Mouse (Mus musculus) heart, adult 2 months (tissue): ENCODE results near the gene Cox6b2. TPM values are rescaled to one million over a fixed set of nuclear protein-coding genes. Genes with fewer than 3 reads are reported as not detected.

Source experiments
- DNase-seq, 2 experiments: peaks; one replicate each; pipeline ENCODE4 v3.0.0; 2021
- H3K27ac ChIP-seq: fragments of 200-600 bp; 2 replicates; pipeline ENCODE4 v1.8.1; 2022
- H3K27me3 ChIP-seq: fragments of 200-500 bp; 2 replicates; pipeline ENCODE4 v1.6.1; 2012; ENCODE audit warnings: mild to moderate bottlenecking, low read length, inconsistent platforms, mixed read lengths; ENCODE audit not compliant: control insufficient read depth, insufficient read depth
- H3K36me3 ChIP-seq: fragments of 200-500 bp; 2 replicates; pipeline ENCODE4 v1.6.1; 2012; ENCODE audit warnings: low read length, inconsistent platforms; ENCODE audit not compliant: control insufficient read depth, insufficient read depth
- H3K4me1 ChIP-seq: fragments of 200-500 bp; 2 replicates; pipeline ENCODE4 v1.6.1; 2011; ENCODE audit warnings: low read length; ENCODE audit not compliant: control insufficient read depth, insufficient read depth
- H3K4me3 ChIP-seq: fragments of 200-600 bp; 2 replicates; pipeline ENCODE4 v1.8.1; 2022
- H3K79me2 ChIP-seq: fragments of 200-500 bp; replicated peaks from 2 replicates; pipeline ENCODE4 v1.6.1; 2012; ENCODE audit warnings: mild to moderate bottlenecking, inconsistent platforms, low read length, moderate library complexity, mixed read lengths; ENCODE audit not compliant: control insufficient read depth, insufficient read depth
- H3K9ac ChIP-seq: fragments of 200-500 bp; 2 replicates; pipeline ENCODE4 v1.6.1; 2012; ENCODE audit warnings: low read depth, mild to moderate bottlenecking, control low read depth, inconsistent platforms, low read length, mixed read lengths
- CTCF ChIP-seq: fragments of 200-600 bp; IDR thresholded peaks from 2 replicates; pipeline ENCODE4 v1.8.1; 2022; ENCODE audit warnings: antibody characterized with exemption, mild to moderate bottlenecking, moderate library complexity
- EP300 ChIP-seq: fragments of 200-500 bp; IDR thresholded peaks from 2 replicates; pipeline ENCODE4 v1.6.1; 2011; ENCODE audit warnings: low read depth, low read length, control low read depth; ENCODE audit not compliant: insufficient read depth
- POLR2A ChIP-seq: fragments of 200-500 bp; IDR thresholded peaks from 2 replicates; pipeline ENCODE4 v1.6.1; 2011; ENCODE audit warnings: mild to moderate bottlenecking, low read depth, low read length, control low read depth; ENCODE audit not compliant: insufficient read depth
- WGBS: fragments of 180-500 bp; shearing (Covaris S2); methylation state at CpG from one replicate; pipeline ENCODE4 v1.1.7; 2018; 5-methylcytosine and 5-hydroxymethylcytosine counted together
- intact Hi-C: fragments of 180-260 bp; cut with DNase I; formaldehyde crosslinking; loops from one replicate; pipeline ENCODE4 v1.15.1; 2025
- polyA plus RNA-seq: library from polyadenylated mRNA; depleted of rRNA; stranded (reverse); fragments of >200 nt; gene quantifications from 2 replicates; pipeline ENCODE4 v1.2.3, GENCODE M21; 2012
- total RNA-seq, 2 experiments: library from RNA; stranded (reverse); gene quantifications; 2 replicates each; pipeline ENCODE4 v1.2.3; 2021

The Cox6b2 gene
- total and polyA plus RNA-seq, 3 experiments = 1.7 to 7.7 (median 3.5) TPM

GRCm38 (mm10) chr7:4732968-4733392, 19.9 kb downstream of the Cox6b2 start:
- WGBS = 43% methylated on average over 6 of the region's 6 CpGs

GRCm38 (mm10) chr7:4731090-4731489, 21.8 kb downstream of the Cox6b2 start:
- H3K4me3 ChIP-seq = no peak overlapping the region
- H3K79me2 ChIP-seq = no peaks in the 10 kb centered on the region
- no peak for DNase-seq
- H3K27me3 ChIP-seq = peaks cover 1% of the 10 kb centered on the region; the same call in 1 of the 2 replicates
- no peaks in the 10 kb centered on the region for H3K36me3 ChIP-seq
- H3K27ac ChIP-seq = no peak overlapping the region
- TF ChIP-seq POLR2A = no peak
- no peak for TF ChIP-seq CTCF
- no peak for TF ChIP-seq EP300
- WGBS = 75% methylated on average over 5 of the region's 5 CpGs
- H3K9ac ChIP-seq = no peak overlapping the region
- H3K4me1 ChIP-seq = no peaks in the 10 kb centered on the region
- intact Hi-C loops = no loop called here

More at GRCm38 (mm10) chr7:4732968-4733392, 19.9 kb downstream of the Cox6b2 start:
- Histone ChIP-seq H3K36me3 (no peaks in the 10 kb centered on the region), H3K4me1 (no peaks in the 10 kb centered on the region), H3K9ac (no peak overlapping the region), H3K4me3 (no peak overlapping the region), H3K27me3 (peaks cover 1% of the 10 kb centered on the region; the same call in 1 of the 2 replicates), H3K27ac (no peak overlapping the region), H3K79me2 (no peaks in the 10 kb centered on the region)
- TF ChIP-seq EP300 (no peak), POLR2A (no peak), CTCF (no peak)
- no peak for DNase-seq
- intact Hi-C loops = no loop called here

- no peak within 1 kb of the TSS for H3K27ac ChIP-seq
- H3K79me2 ChIP-seq = no peaks in the 10 kb centered on the region
- no peaks in the 10 kb centered on the region for H3K36me3 ChIP-seq
- H3K4me3 ChIP-seq = no peak within 1 kb of the TSS
- no peak for TF ChIP-seq POLR2A
- TF ChIP-seq EP300 = no peak
- TF ChIP-seq CTCF = no peak
- H3K9ac ChIP-seq = no peak within 1 kb of the TSS
- WGBS = 48% methylated on average over 7 of the region's 7 CpGs
- H3K27me3 ChIP-seq = peaks cover 1% of the 10 kb centered on the region; the same call in 1 of the 2 replicates
- intact Hi-C loops = no loop called here
- DNase-seq = no peak
- H3K4me1 ChIP-seq = no peaks in the 10 kb centered on the region
Measured at GRCm38 (mm10) chr7:4725169-4725568, 27.7 kb downstream of the Cox6b2 start, which contains the start of gene Tmem150b. Tmem150b (minus strand) TSS chr7:4725249.

- Histone ChIP-seq H3K4me3 (no peak overlapping the region), H3K27ac (no peak overlapping the region), H3K36me3 (no peaks in the 10 kb centered on the region), H3K79me2 (no peaks in the 10 kb centered on the region), H3K9ac (no peak overlapping the region), H3K27me3 (no peaks in the 10 kb centered on the region; the same call in 1 of the 2 replicates), H3K4me1 (no peaks in the 10 kb centered on the region)
- 51% methylated on average over 3 of the region's 3 CpGs for WGBS
- intact Hi-C loops = no loop called here
- DNase-seq = no peak
- no peak for TF ChIP-seq POLR2A
- no peak for TF ChIP-seq EP300
- no peak for TF ChIP-seq CTCF
Measured at GRCm38 (mm10) chr7:4724359-4724758, 28.5 kb downstream of the Cox6b2 start.

- TF ChIP-seq EP300 (no peak), POLR2A (no peak), CTCF (no peak)
- H3K27ac ChIP-seq = no peak overlapping the region
- intact Hi-C loops = no loop called here
- no peak overlapping the region; the same call in 1 of the 2 replicates for H3K9ac ChIP-seq
- no peaks in the 10 kb centered on the region for H3K79me2 ChIP-seq
- no peaks in the 10 kb centered on the region; the same call in 1 of the 2 replicates for H3K27me3 ChIP-seq
- H3K4me3 ChIP-seq = no peak overlapping the region
- no peaks in the 10 kb centered on the region for H3K36me3 ChIP-seq
- WGBS = 33% methylated on average over 12 of the region's 12 CpGs
- no peaks in the 10 kb centered on the region for H3K4me1 ChIP-seq
- no peak for DNase-seq
Measured at GRCm38 (mm10) chr7:4723508-4723907, 29.4 kb downstream of the Cox6b2 start.

GRCm38 (mm10) chr7:4719276-4719675, 33.6 kb downstream of the Cox6b2 start:
- H3K27ac ChIP-seq = no peak overlapping the region
- H3K36me3 ChIP-seq = no peaks in the 10 kb centered on the region
- H3K4me1 ChIP-seq = no peaks in the 10 kb centered on the region
- WGBS = 78% methylated on average over 3 of the region's 3 CpGs
- H3K4me3 ChIP-seq = no peak overlapping the region
- no peaks in the 10 kb centered on the region for H3K27me3 ChIP-seq
- no peak for TF ChIP-seq EP300
- TF ChIP-seq CTCF = no peak
- no peak for TF ChIP-seq POLR2A
- no peak overlapping the region for H3K9ac ChIP-seq
- intact Hi-C loops = no loop called here
- DNase-seq = no peak
- no peaks in the 10 kb centered on the region for H3K79me2 ChIP-seq
